Mouse (Mus musculus) MEL (cell line): ENCODE results near the gene Kif5a.

Experiments used
- CTCF ChIP-seq, 3 experiments: IDR thresholded peaks in 2 of 3; conservative IDR thresholded peaks in 1 of 3; 2 replicates each; pipeline ENCODE4 v1.5.1; 2011 to 2012; ENCODE audit warnings: low read length in 3 of 3, low read depth in 2 of 3, mild to moderate bottlenecking in 2 of 3, improper control_type of control experiment in 1 of 3, inconsistent platforms in 1 of 3, mixed read lengths in 1 of 3, moderate library complexity in 1 of 3; ENCODE audit not compliant: control insufficient read depth in 1 of 3, insufficient read depth in 1 of 3, poor library complexity in 1 of 3, severe bottlenecking in 1 of 3
- EP300 ChIP-seq, 2 experiments: IDR thresholded peaks; 2 replicates each; pipeline ENCODE4 v1.6.1; 2011; ENCODE audit warnings: improper control_type of control experiment in 2 of 2, low read length in 2 of 2, low read depth in 1 of 2, mild to moderate bottlenecking in 1 of 2
- MAX ChIP-seq: IDR thresholded peaks from 2 replicates; pipeline ENCODE4 v1.6.1; 2011; ENCODE audit warnings: low read length, improper control_type of control experiment
- MYB ChIP-seq: IDR thresholded peaks from 2 replicates; pipeline ENCODE4 v1.6.1; 2011; ENCODE audit warnings: mild to moderate bottlenecking, low read depth, low read length, improper control_type of control experiment
- NELFE ChIP-seq: IDR thresholded peaks from 2 replicates; pipeline ENCODE4 v1.6.1; 2011; ENCODE audit warnings: low read depth, low read length, improper control_type of control experiment
- POLR2A ChIP-seq, 2 experiments: IDR thresholded peaks; 2 replicates each; pipeline ENCODE4 v1.6.1; 2011 to 2012; ENCODE audit warnings: low read length in 2 of 2, mild to moderate bottlenecking in 2 of 2, control low read depth in 1 of 2, improper control_type of control experiment in 1 of 2, low read depth in 1 of 2, moderate library complexity in 1 of 2; ENCODE audit not compliant: control insufficient read depth in 1 of 2, insufficient read depth in 1 of 2, poor library complexity in 1 of 2
- RCOR1 ChIP-seq: IDR thresholded peaks from 2 replicates; pipeline ENCODE4 v1.6.1; 2012; ENCODE audit warnings: low read depth, mild to moderate bottlenecking, inconsistent platforms, low read length, improper control_type of control experiment
- TBP ChIP-seq: IDR thresholded peaks from 2 replicates; pipeline ENCODE4 v1.8.0; 2011; ENCODE audit warnings: low read depth, low read length, improper control_type of control experiment
- USF1 ChIP-seq: IDR thresholded peaks from 2 replicates; pipeline ENCODE4 v1.6.1; 2014; ENCODE audit warnings: low read depth, mild to moderate bottlenecking, inconsistent platforms, low read length, improper control_type of control experiment, moderate library complexity
- ZMIZ1 ChIP-seq: IDR thresholded peaks from 2 replicates; pipeline ENCODE4 v1.6.1; 2012; ENCODE audit warnings: low read depth, mild to moderate bottlenecking, inconsistent platforms, low read length, improper control_type of control experiment, moderate library complexity

- TF ChIP-seq CTCF (IDR thresholded peaks at IDR 0.05 in 2 of 3, conservative IDR thresholded peaks at IDR 0.05 in 1 of 3; ENCODE audit: control insufficient read depth in 1 of 3, insufficient read depth in 1 of 3, low read depth in 2 of 3, low read length in 3 of 3, poor library complexity in 1 of 3, severe bottlenecking in 1 of 3): no peak
- no peak for TF ChIP-seq RCOR1
- no peak for TF ChIP-seq POLR2A (IDR thresholded peaks at IDR 0.05; ENCODE audit: control insufficient read depth in 1 of 2, insufficient read depth in 1 of 2, low read depth in 1 of 2, low read length in 2 of 2, poor library complexity in 1 of 2)
- TF ChIP-seq MAX: no peak
- TF ChIP-seq NELFE: no peak
- no peak for TF ChIP-seq USF1
- TF ChIP-seq MYB: no peak
- no peak for TF ChIP-seq EP300 (IDR thresholded peaks at IDR 0.05; ENCODE audit: low read depth in 1 of 2, low read length in 2 of 2)
- no peak for TF ChIP-seq TBP
- no peak for TF ChIP-seq ZMIZ1
These were observed 37.9 kb downstream of the Kif5a start for GRCm38 (mm10) chr10:127225213-127225612.
